Mouse (Mus musculus) lung, adult 2 months (tissue): ENCODE results near the gene Pnpla5. TPM values are rescaled to one million over a fixed set of nuclear protein-coding genes. Genes with fewer than 3 reads are reported as not detected.
A peak's percentile ranks its signal among the peaks of the same experiment; 100 is the strongest.
"Not testable (repeated sequence)": the region's sequence is repeated elsewhere in the genome, so short reads cannot be mapped to it uniquely, and the experiment has no call there.

Source experiments
- DNase-seq: peaks from one replicate; pipeline ENCODE4 v3.0.0; 2022
- H3K4me1 ChIP-seq: fragments of 200-500 bp; 2 replicates; pipeline ENCODE4 v1.6.1; 2011; ENCODE audit warnings: low read length; ENCODE audit not compliant: control insufficient read depth, insufficient read depth
- H3K4me3 ChIP-seq: fragments of 200-500 bp; replicated peaks from 2 replicates; pipeline ENCODE3; 2011; ENCODE audit warnings: low read depth, mild to moderate bottlenecking, control low read depth, low read length; ENCODE audit errors: extremely low read depth
- CTCF ChIP-seq: fragments of 200-500 bp; IDR thresholded peaks from 2 replicates; pipeline ENCODE4 v1.5.1; 2011; ENCODE audit warnings: mild to moderate bottlenecking, low read length, control low read depth; ENCODE audit not compliant: insufficient read depth
- POLR2A ChIP-seq: fragments of 200-500 bp; IDR thresholded peaks from 2 replicates; pipeline ENCODE4 v1.6.1; 2011; ENCODE audit warnings: low read depth, mild to moderate bottlenecking, control low read depth, low read length, borderline replicate concordance; ENCODE audit errors: extremely low read depth
- WGBS: fragments of 180-500 bp; shearing (Covaris S2); methylation state at CpG from one replicate; pipeline ENCODE4 v1.1.7; 2018; 5-methylcytosine and 5-hydroxymethylcytosine counted together
- polyA plus RNA-seq: library from polyadenylated mRNA; depleted of rRNA; stranded (reverse); fragments of >200 nt; gene quantifications from 2 replicates; pipeline ENCODE4 v1.2.3, GENCODE M21; 2012

Pnpla5 gene
- polyA plus RNA-seq, 1 experiment: 1.0 TPM

- no peaks in the 10 kb centered on the region for H3K4me1 ChIP-seq
- TF ChIP-seq CTCF (no peak), POLR2A (no peak)
- DNase-seq: no peak
- 68% methylated on average over 7 of the region's 7 CpGs for WGBS
- no peak overlapping the region for H3K4me3 ChIP-seq
Observed at GRCm38 (mm10) chr15:84124086-84124485, 1.1 kb upstream of the Pnpla5 start.

- no peaks in the 10 kb centered on the region for H3K4me1 ChIP-seq
- 59% methylated on average over 7 of the region's 7 CpGs for WGBS
- no peak for TF ChIP-seq POLR2A
- TF ChIP-seq CTCF: no peak
- DNase-seq: no peak
- H3K4me3 ChIP-seq: no peak overlapping the region
Observed at GRCm38 (mm10) chr15:84121036-84121435, 1.9 kb downstream of the Pnpla5 start.

- no peak for DNase-seq
- peak; percentile 64; the same call in 1 of the 2 replicates for TF ChIP-seq CTCF
- no peak for TF ChIP-seq POLR2A
- no peaks in the 10 kb centered on the region for H3K4me1 ChIP-seq
- H3K4me3 ChIP-seq: no peak overlapping the region
- WGBS: 22% methylated on average over 6 of the region's 6 CpGs
Observed at GRCm38 (mm10) chr15:84120612-84121011, 2.4 kb downstream of the Pnpla5 start.

GRCm38 (mm10) chr15:84116466-84116865 is 6.5 kb downstream of the Pnpla5 start:
- Histone ChIP-seq H3K4me1 (no peaks in the 10 kb centered on the region), H3K4me3 (no peak overlapping the region)
- TF ChIP-seq POLR2A: no peak
- TF ChIP-seq CTCF: no peak
- DNase-seq: no peak
- 81% methylated on average over 1 of the region's 1 CpGs for WGBS

- Histone ChIP-seq H3K4me1 (no peaks in the 10 kb centered on the region), H3K4me3 (no peak overlapping the region)
- 45% methylated on average over 5 of the region's 5 CpGs for WGBS
- no peak for DNase-seq
- TF ChIP-seq POLR2A: no peak
- peak; percentile 33 for TF ChIP-seq CTCF
Observed at GRCm38 (mm10) chr15:84115727-84116126, 7.2 kb downstream of the Pnpla5 start.

GRCm38 (mm10) chr15:84113873-84114272 is 9.1 kb downstream of the Pnpla5 start:
- no peak for DNase-seq
- 59% methylated on average over 6 of the region's 6 CpGs for WGBS
- TF ChIP-seq POLR2A (no peak), CTCF (no peak)
- no peak overlapping the region for H3K4me3 ChIP-seq
- H3K4me1 ChIP-seq: no peaks in the 10 kb centered on the region

GRCm38 (mm10) chr15:84108899-84109298 is 14.1 kb downstream of the Pnpla5 start:
- no peak overlapping the region for H3K4me3 ChIP-seq
- H3K4me1 ChIP-seq: no peaks in the 10 kb centered on the region
- DNase-seq: no peak
- 6% methylated on average over 13 of the region's 13 CpGs for WGBS
- TF ChIP-seq POLR2A: no peak
- no peak for TF ChIP-seq CTCF

- WGBS: 11% methylated on average over 12 of the region's 12 CpGs
- TF ChIP-seq POLR2A (no peak), CTCF (no peak)
- Histone ChIP-seq H3K4me1 (no peaks in the 10 kb centered on the region), H3K4me3 (no peak overlapping the region)
- DNase-seq: no peak
Observed at GRCm38 (mm10) chr15:84105924-84106500, 17.0 kb downstream of the Pnpla5 start.

GRCm38 (mm10) chr15:84105105-84105923 is 17.7 kb downstream of the Pnpla5 start, which contains the start of gene Sult4a1:
Gene Sult4a1 (minus strand): TSS chr15:84105754.
- DNase-seq: no peak
- WGBS: 2% methylated on average over 77 of the region's 77 CpGs
- no peak for TF ChIP-seq CTCF
- no peak for TF ChIP-seq POLR2A
- Histone ChIP-seq H3K4me1 (no peaks in the 10 kb centered on the region), H3K4me3 (no peak within 1 kb of the TSS)

- TF ChIP-seq POLR2A: no peak
- TF ChIP-seq CTCF: no peak
- Histone ChIP-seq H3K4me3 (no peak overlapping the region), H3K4me1 (no peaks in the 10 kb centered on the region)
- no peak for DNase-seq
- WGBS: 79% methylated on average over 7 of the region's 7 CpGs
Observed at GRCm38 (mm10) chr15:84104626-84105025, 18.3 kb downstream of the Pnpla5 start.

- H3K4me3 ChIP-seq, DNase-seq, H3K4me1 ChIP-seq: not testable (repeated sequence)
- WGBS: 80% methylated on average over 15 of the region's 15 CpGs
Observed at GRCm38 (mm10) chr15:84097536-84097935, 25.4 kb downstream of the Pnpla5 start.
